Mouse (Mus musculus): Measurements from ENCODE around the gene Gm20388. TPM values are rescaled to one million over a fixed set of nuclear protein-coding genes. Genes with fewer than 3 reads are reported as not detected.

Gm20388 gene
- polyA plus RNA-seq, 1 experiment from 2014 or later: not detected

- Histone ChIP-seq H3K9ac (ENCODE audit: low read depth, low read length) (no peak overlapping the region), H3K27me3 (ENCODE audit: control insufficient read depth, insufficient read depth, low read length) (no peaks in the 10 kb centered on the region), H3K36me3 (ENCODE audit: control insufficient read depth, insufficient read depth, low read length) (no peaks in the 10 kb centered on the region), H3K4me2 (replicated peaks; ENCODE audit: low read depth, low read length) (no peak overlapping the region), H3K27ac (ENCODE audit: low read depth, low read length) (no peak overlapping the region), H3K4me1 (ENCODE audit: control insufficient read depth, insufficient read depth, low read length) (peaks cover 23% of the 10 kb centered on the region; the same call in 1 of the 2 replicates), H3K4me3 (ENCODE audit: low read length) (no peak overlapping the region), H3K9me3 (ENCODE audit: control insufficient read depth, low read length) (no peaks in the 10 kb centered on the region)
- ATAC-seq (ENCODE audit: low FRiP score, low TSS enrichment): no peak
These were observed 3023.3 kb downstream of the Gm20388 start for GRCm38 (mm10) chr8:122933973-122934372.

DNA sequence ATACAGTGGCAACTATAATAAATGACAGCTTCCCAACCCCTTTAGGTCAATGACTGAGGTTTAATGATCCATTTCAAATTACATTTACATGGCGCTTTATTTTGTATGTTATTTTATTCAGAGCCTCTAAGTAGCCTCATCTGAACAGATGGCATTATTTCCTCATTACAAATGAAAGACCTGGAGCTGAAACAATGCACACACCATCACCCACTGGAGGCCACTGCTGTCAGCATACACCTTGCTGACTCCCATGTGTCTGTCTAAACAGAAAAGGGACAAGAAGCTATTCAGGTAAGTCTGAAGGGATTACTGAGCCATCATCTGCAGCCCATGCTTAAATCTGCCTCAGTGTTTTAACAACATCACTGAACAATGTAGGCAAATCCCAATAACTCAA lies 3024.5 kb downstream of the Gm20388 start:
- H3K27ac ChIP-seq (ENCODE audit: low read depth, low read length): no peak overlapping the region
- H3K9me3 ChIP-seq (ENCODE audit: control insufficient read depth, low read length): no peaks in the 10 kb centered on the region
- no peak overlapping the region for H3K9ac ChIP-seq (ENCODE audit: low read depth, low read length)
- 59% methylated on average over 1 of the region's 1 CpGs for WGBS
- H3K36me3 ChIP-seq (ENCODE audit: control insufficient read depth, insufficient read depth, low read length): no peaks in the 10 kb centered on the region
- H3K4me3 ChIP-seq (ENCODE audit: low read length): no peak overlapping the region
- H3K4me2 ChIP-seq (replicated peaks; ENCODE audit: low read depth, low read length): no peak overlapping the region
- no peak for ATAC-seq (ENCODE audit: low FRiP score, low TSS enrichment)
- peaks cover 29% of the 10 kb centered on the region; the same call in 1 of the 2 replicates for H3K4me1 ChIP-seq (ENCODE audit: control insufficient read depth, insufficient read depth, low read length)
- no peaks in the 10 kb centered on the region for H3K27me3 ChIP-seq (ENCODE audit: control insufficient read depth, insufficient read depth, low read length)

GRCm38 (mm10) chr8:122935912-122936311 lies 3025.3 kb downstream of the Gm20388 start:
- no peaks in the 10 kb centered on the region for H3K27me3 ChIP-seq (ENCODE audit: control insufficient read depth, insufficient read depth, low read length)
- WGBS: 78% methylated on average over 3 of the region's 3 CpGs
- no peaks in the 10 kb centered on the region for H3K9me3 ChIP-seq (ENCODE audit: control insufficient read depth, low read length)
- no peak overlapping the region for H3K4me2 ChIP-seq (replicated peaks; ENCODE audit: low read depth, low read length)
- no peak overlapping the region for H3K27ac ChIP-seq (ENCODE audit: low read depth, low read length)
- no peaks in the 10 kb centered on the region for H3K36me3 ChIP-seq (ENCODE audit: control insufficient read depth, insufficient read depth, low read length)
- no peak overlapping the region for H3K9ac ChIP-seq (ENCODE audit: low read depth, low read length)
- ATAC-seq (ENCODE audit: low FRiP score, low TSS enrichment): no peak
- no peak overlapping the region for H3K4me3 ChIP-seq (ENCODE audit: low read length)
- H3K4me1 ChIP-seq (ENCODE audit: control insufficient read depth, insufficient read depth, low read length): peaks cover 29% of the 10 kb centered on the region; the same call in 1 of the 2 replicates

DNA sequence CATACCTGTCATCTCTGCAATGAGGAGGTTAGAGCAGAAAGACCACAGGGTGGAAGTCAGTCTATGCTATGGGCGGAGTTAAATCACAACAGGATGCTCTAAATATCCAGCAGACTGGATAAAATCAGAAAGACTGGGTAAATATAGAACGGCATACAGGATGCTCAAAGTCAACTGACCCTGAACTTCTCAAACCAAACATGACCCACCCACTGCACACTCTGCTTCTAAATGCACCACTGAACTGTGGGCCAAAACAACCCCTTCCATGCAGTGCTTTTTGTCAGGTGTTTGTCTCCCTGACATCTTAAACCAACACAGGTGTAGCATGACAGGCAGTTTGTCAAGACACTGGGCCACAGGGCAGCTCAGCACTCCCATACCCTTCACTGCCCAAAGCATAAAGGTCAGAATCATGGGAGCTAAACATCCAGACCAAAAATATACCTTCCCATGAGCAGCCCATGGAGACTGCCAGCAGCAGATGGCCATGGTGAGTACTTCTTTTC lies 3027.0 kb downstream of the Gm20388 start:
- no peak overlapping the region for H3K4me3 ChIP-seq (ENCODE audit: low read length)
- no peak overlapping the region for H3K27ac ChIP-seq (ENCODE audit: low read depth, low read length)
- 50% methylated on average over 2 of the region's 2 CpGs for WGBS
- peaks cover 23% of the 10 kb centered on the region; the same call in 1 of the 2 replicates for H3K4me1 ChIP-seq (ENCODE audit: control insufficient read depth, insufficient read depth, low read length)
- no peaks in the 10 kb centered on the region for H3K27me3 ChIP-seq (ENCODE audit: control insufficient read depth, insufficient read depth, low read length)
- H3K9me3 ChIP-seq (ENCODE audit: control insufficient read depth, low read length): no peaks in the 10 kb centered on the region
- H3K9ac ChIP-seq (ENCODE audit: low read depth, low read length): no peak overlapping the region
- no peak overlapping the region for H3K4me2 ChIP-seq (replicated peaks; ENCODE audit: low read depth, low read length)
- ATAC-seq (ENCODE audit: low FRiP score, low TSS enrichment): no peak; the same call in 1 of the 2 replicates
- H3K36me3 ChIP-seq (ENCODE audit: control insufficient read depth, insufficient read depth, low read length): no peaks in the 10 kb centered on the region

DNA sequence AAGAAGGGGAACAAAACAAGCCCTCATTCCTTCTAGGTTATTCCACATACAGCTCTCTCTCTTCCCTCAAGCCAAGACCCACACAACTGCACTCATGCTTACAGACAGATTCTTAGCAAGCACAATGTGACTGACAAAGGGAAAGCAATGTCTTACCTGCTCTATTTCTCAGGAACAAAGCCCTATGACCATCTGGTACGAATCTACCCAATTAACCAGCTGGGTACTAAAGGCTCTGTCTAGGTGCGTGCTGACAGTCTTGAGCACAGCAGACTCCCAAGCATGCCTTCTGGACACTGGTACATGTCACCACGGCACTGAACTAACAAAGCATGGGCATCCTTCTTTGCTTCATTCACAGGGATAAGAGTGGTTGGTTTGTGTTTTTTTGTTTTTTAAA lies 3027.5 kb downstream of the Gm20388 start:
- no peaks in the 10 kb centered on the region for H3K36me3 ChIP-seq (ENCODE audit: control insufficient read depth, insufficient read depth, low read length)
- no peaks in the 10 kb centered on the region for H3K9me3 ChIP-seq (ENCODE audit: control insufficient read depth, low read length)
- ATAC-seq (ENCODE audit: low FRiP score, low TSS enrichment): no peak; the same call in 1 of the 2 replicates
- no peak overlapping the region for H3K4me2 ChIP-seq (replicated peaks; ENCODE audit: low read depth, low read length)
- H3K27me3 ChIP-seq (ENCODE audit: control insufficient read depth, insufficient read depth, low read length): no peaks in the 10 kb centered on the region
- no peak overlapping the region for H3K9ac ChIP-seq (ENCODE audit: low read depth, low read length)
- no peak overlapping the region for H3K4me3 ChIP-seq (ENCODE audit: low read length)
- H3K27ac ChIP-seq (ENCODE audit: low read depth, low read length): no peak overlapping the region
- H3K4me1 ChIP-seq (ENCODE audit: control insufficient read depth, insufficient read depth, low read length): peaks cover 23% of the 10 kb centered on the region; the same call in 1 of the 2 replicates
- 79% methylated on average over 3 of the region's 3 CpGs for WGBS

- H3K36me3 ChIP-seq (ENCODE audit: control insufficient read depth, insufficient read depth, low read length): no peaks in the 10 kb centered on the region
- ATAC-seq (ENCODE audit: low FRiP score, low TSS enrichment): no peak
- no peaks in the 10 kb centered on the region for H3K27me3 ChIP-seq (ENCODE audit: control insufficient read depth, insufficient read depth, low read length)
- 19% methylated on average over 4 of the region's 4 CpGs for WGBS
- H3K27ac ChIP-seq (ENCODE audit: low read depth, low read length): no peak overlapping the region
- H3K4me2 ChIP-seq (replicated peaks; ENCODE audit: low read depth, low read length): no peak overlapping the region
- H3K9ac ChIP-seq (ENCODE audit: low read depth, low read length): no peak overlapping the region
- H3K9me3 ChIP-seq (ENCODE audit: control insufficient read depth, low read length): no peaks in the 10 kb centered on the region
- H3K4me3 ChIP-seq (ENCODE audit: low read length): no peak overlapping the region
- peaks cover 23% of the 10 kb centered on the region; the same call in 1 of the 2 replicates for H3K4me1 ChIP-seq (ENCODE audit: control insufficient read depth, insufficient read depth, low read length)
These were observed 3027.9 kb downstream of the Gm20388 start for GRCm38 (mm10) chr8:122938591-122938990.

DNA sequence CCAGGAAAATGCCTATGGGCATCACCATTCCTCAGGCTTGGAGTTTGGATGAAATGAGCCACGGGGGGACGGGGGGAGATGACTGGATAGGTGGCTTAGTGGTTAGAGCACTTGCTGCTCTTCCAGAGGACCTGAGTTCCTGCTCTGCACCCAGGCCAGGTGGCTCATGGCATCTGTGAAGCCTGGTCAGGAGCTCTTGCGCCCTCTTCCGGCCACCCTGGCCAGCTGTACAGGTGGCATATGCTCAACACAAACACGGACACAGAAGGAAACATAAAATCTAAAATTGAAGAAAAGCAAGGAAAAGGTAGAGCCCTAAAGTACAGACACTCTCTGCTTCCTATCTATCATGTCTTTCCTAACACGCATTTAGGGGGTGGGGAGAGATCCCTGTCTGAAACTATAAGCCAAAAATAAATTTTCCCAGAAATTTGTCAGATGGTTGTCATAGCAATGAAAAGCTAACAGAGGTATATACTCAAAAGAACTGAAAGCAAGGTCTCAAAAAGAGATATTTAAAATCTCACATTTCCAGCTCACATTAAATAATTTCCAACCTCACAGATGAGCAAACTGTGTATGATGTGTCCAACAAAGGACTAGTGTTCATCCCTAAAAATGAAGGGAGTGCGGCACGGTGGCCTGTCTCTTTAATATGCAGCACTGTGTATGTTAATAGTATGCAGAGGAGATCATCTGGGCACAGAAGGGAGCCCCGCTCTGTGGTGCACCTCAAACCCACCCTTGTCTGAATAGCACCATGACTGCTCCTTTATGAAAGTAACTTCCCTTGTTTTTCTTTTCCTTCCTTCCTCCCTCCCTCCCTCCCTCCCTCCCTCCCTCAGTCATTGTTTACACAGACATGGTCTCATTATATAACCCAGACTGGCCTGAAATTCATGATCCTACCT lies 3032.4 kb downstream of the Gm20388 start:
- no peak overlapping the region for H3K27ac ChIP-seq (ENCODE audit: low read depth, low read length)
- no peak overlapping the region for H3K9ac ChIP-seq (ENCODE audit: low read depth, low read length)
- peaks cover 14% of the 10 kb centered on the region; the same call in 1 of the 2 replicates for H3K4me1 ChIP-seq (ENCODE audit: control insufficient read depth, insufficient read depth, low read length)
- H3K4me3 ChIP-seq (ENCODE audit: low read length): no peak overlapping the region
- 82% methylated on average over 9 of the region's 9 CpGs for WGBS
- H3K27me3 ChIP-seq (ENCODE audit: control insufficient read depth, insufficient read depth, low read length): no peaks in the 10 kb centered on the region
- no peak for ATAC-seq (ENCODE audit: low FRiP score, low TSS enrichment)
- H3K9me3 ChIP-seq (ENCODE audit: control insufficient read depth, low read length): no peaks in the 10 kb centered on the region
- H3K4me2 ChIP-seq (replicated peaks; ENCODE audit: low read depth, low read length): no peak overlapping the region
- no peaks in the 10 kb centered on the region for H3K36me3 ChIP-seq (ENCODE audit: control insufficient read depth, insufficient read depth, low read length)

DNA sequence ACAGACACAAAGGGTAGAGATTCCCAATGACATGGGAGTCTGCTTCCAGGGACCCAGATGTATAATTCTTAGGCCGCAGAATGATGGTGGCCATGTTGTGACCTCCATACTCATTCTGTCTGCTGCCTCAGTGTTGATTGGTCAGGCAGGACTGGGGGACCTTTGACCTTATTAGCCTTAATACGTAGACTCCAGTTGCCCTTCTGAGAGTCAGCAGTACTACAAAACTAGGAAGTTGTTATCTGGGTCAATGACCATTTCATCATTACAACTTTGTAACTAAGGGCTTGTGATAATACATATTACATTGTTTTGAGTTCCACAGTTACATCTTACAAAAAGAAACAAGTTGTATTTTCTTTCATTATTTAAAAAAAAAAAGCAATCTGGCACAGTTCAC lies 3035.1 kb downstream of the Gm20388 start:
- Histone ChIP-seq H3K27me3 (ENCODE audit: control insufficient read depth, insufficient read depth, low read length) (no peaks in the 10 kb centered on the region), H3K36me3 (ENCODE audit: control insufficient read depth, insufficient read depth, low read length) (no peaks in the 10 kb centered on the region), H3K27ac (ENCODE audit: low read depth, low read length) (no peak overlapping the region), H3K9me3 (ENCODE audit: control insufficient read depth, low read length) (no peaks in the 10 kb centered on the region), H3K4me1 (ENCODE audit: control insufficient read depth, insufficient read depth, low read length) (peaks cover 6% of the 10 kb centered on the region), H3K4me2 (replicated peaks; ENCODE audit: low read depth, low read length) (no peak overlapping the region), H3K9ac (ENCODE audit: low read depth, low read length) (no peak overlapping the region), H3K4me3 (ENCODE audit: low read length) (no peak overlapping the region)
- no peak for ATAC-seq (ENCODE audit: low FRiP score, low TSS enrichment)
- 80% methylated on average over 2 of the region's 2 CpGs for WGBS

- Histone ChIP-seq H3K27ac (ENCODE audit: low read depth, low read length) (no peak overlapping the region), H3K4me3 (ENCODE audit: low read length) (no peak overlapping the region), H3K9ac (ENCODE audit: low read depth, low read length) (no peak overlapping the region), H3K4me1 (ENCODE audit: control insufficient read depth, insufficient read depth, low read length) (peaks cover 9% of the 10 kb centered on the region), H3K9me3 (ENCODE audit: control insufficient read depth, low read length) (no peaks in the 10 kb centered on the region), H3K4me2 (replicated peaks; ENCODE audit: low read depth, low read length) (no peak overlapping the region), H3K36me3 (ENCODE audit: control insufficient read depth, insufficient read depth, low read length) (no peaks in the 10 kb centered on the region), H3K27me3 (ENCODE audit: control insufficient read depth, insufficient read depth, low read length) (no peaks in the 10 kb centered on the region)
- no peak for ATAC-seq (ENCODE audit: low FRiP score, low TSS enrichment)
- WGBS: 82% methylated on average over 5 of the region's 5 CpGs
These were observed 3039.1 kb downstream of the Gm20388 start for GRCm38 (mm10) chr8:122949701-122950100.
